Mouse (Mus musculus) heart, postnatal 0 days (tissue): ENCODE data around the gene Fam129c.

ENCODE experiments used
- CTCF ChIP-seq: IDR thresholded peaks from 2 replicates; pipeline ENCODE4 v1.5.1; 2016; ENCODE audit warnings: antibody characterized with exemption, control low read depth, low read depth
- EP300 ChIP-seq: IDR thresholded peaks from 2 replicates; pipeline ENCODE4 v1.6.1; 2016; ENCODE audit warnings: antibody characterized with exemption, low read depth

DNA sequence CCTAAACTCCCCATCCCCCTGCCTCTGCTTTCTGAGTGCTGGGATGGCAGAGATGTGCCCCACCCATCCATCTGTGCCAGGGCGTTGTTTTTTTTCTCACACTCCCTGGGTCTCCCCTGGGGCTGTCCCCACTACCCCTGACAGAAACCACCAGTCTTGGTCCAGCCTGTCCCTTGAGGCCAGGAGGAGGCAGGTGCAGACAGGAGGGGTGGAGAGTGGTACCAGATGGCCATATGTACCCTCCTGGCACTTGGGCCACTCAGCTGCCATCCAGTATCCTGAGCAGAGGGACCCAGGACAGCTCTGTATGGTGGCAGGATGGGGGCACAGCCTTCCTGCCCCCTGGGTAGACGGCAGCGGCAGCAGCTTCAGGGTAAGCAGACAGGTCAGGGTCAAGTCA lies at the start of gene Fam129c:
- TF ChIP-seq CTCF (no peak), EP300 (no peak)
